Mouse (Mus musculus) small intestine, adult 10 weeks (tissue): Measurements from ENCODE around the gene Arl14ep. TPM values are rescaled to one million over a fixed set of nuclear protein-coding genes. Genes with fewer than 3 reads are reported as not detected.

Experiments
- polyA plus RNA-seq: library from polyadenylated mRNA; stranded (reverse); fragments of 350-450 nt; fragmentation: Illumina TruSeq; extraction: RNeasy Lipid Tissue Mini Kit (QIAGEN cat#74804); gene quantifications from one replicate; pipeline ENCODE4 v1.2.3, GENCODE M21; 2014; ENCODE audit warnings: low replicate concordance

Gene Arl14ep
- polyA plus RNA-seq, result 17.0 TPM

DNA sequence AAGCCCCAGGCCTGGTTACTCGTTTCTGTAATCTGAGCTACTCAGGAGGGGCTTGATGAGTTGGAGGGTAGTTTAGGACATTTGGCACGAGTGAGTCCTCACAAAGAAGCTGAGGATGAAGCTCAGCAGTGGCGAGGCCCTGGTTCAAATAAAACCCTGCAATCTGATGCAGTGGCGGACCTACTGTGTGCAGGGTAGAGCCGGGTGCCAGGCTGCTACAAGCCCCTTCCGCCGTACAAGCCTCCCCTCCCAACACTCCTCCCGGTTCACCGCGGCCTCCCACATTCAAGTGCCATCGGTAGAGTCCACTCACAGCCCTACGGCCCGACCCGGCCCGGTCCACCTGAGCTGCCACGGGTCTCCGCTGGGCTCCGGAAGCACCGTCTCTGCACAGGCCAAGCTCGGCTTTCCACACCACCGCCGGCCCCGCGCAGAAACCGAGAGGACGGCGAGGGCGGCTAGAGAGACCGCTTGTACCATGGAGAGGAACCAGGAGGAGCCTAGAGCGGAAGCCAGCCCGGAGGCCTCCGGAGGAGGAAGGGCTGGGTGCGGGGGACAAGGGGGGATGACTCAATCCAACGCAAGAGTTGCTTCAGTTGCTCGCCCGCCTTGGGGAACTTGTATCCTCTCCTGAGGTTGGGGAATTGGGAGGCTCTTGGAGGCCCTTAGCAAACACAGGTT is at the start of gene Arl14ep:
Arl14ep (minus strand) TSS at position 466 of the 681 bp plus-strand sequence.

Other genes with a start within 250 kb of the Arl14ep start
- gene Fshb, start 85.2 kb upstream of the Arl14ep start, polyA plus RNA-seq, result not detected